Mouse (Mus musculus): Measurements from ENCODE around the gene Mrpl4. TPM values are rescaled to one million over a fixed set of nuclear protein-coding genes. Genes with fewer than 3 reads are reported as not detected.
"Not testable (repeated sequence)": the region's sequence is repeated elsewhere in the genome, so short reads cannot be mapped to it uniquely, and the experiment has no call there.

Gene Mrpl4
- polyA plus RNA-seq, 1 experiment from 2014 or later = 143 TPM

- DNase-seq (ENCODE audit: low spot score) = no peak
- Histone ChIP-seq H3K36me3 (no peaks in the 10 kb centered on the region), H3K9me3 (replicated peaks) (no peaks in the 10 kb centered on the region), H3K4me3 (no peak overlapping the region), H3K27ac (replicated peaks) (no peak overlapping the region), H3K27me3 (ENCODE audit: low read depth, poor library complexity, severe bottlenecking) (peaks cover 14% of the 10 kb centered on the region), H3K4me1 (peaks cover 7% of the 10 kb centered on the region)
- 83% methylated on average over 4 of the region's 4 CpGs for WGBS
These were observed 11.0 kb upstream of the Mrpl4 start for GRCm38 (mm10) chr9:20991587-20991986.

GRCm38 (mm10) chr9:20993165-20993898, 9.2 kb upstream of the Mrpl4 start:
- Histone ChIP-seq H3K9me3 (replicated peaks) (no peaks in the 10 kb centered on the region), H3K4me1 (peaks cover 7% of the 10 kb centered on the region), H3K36me3 (no peaks in the 10 kb centered on the region), H3K27ac (replicated peaks) (no peak overlapping the region), H3K27me3 (ENCODE audit: low read depth, poor library complexity, severe bottlenecking) (peaks cover 7% of the 10 kb centered on the region; the same call in 1 of the 2 replicates), H3K4me3 (no peak overlapping the region)
- 61% methylated on average over 5 of the region's 5 CpGs for whole genome bisulfite sequencing
- no peak for DNase-seq (ENCODE audit: low spot score)

- Histone ChIP-seq H3K27ac (replicated peaks) (no peak overlapping the region), H3K27me3 (ENCODE audit: low read depth, poor library complexity, severe bottlenecking) (no peaks in the 10 kb centered on the region), H3K4me1 (peaks cover 7% of the 10 kb centered on the region), H3K36me3 (no peaks in the 10 kb centered on the region), H3K9me3 (replicated peaks) (no peaks in the 10 kb centered on the region), H3K4me3 (no peak overlapping the region)
- 72% methylated on average over 3 of the region's 3 CpGs for WGBS
- DNase-seq (ENCODE audit: low spot score) = no peak
These were observed 7.5 kb upstream of the Mrpl4 start for GRCm38 (mm10) chr9:20995069-20995468.

GRCm38 (mm10) chr9:20997065-20997464, 5.5 kb upstream of the Mrpl4 start:
- H3K9me3 ChIP-seq (replicated peaks) = no peaks in the 10 kb centered on the region
- H3K27me3 ChIP-seq (ENCODE audit: low read depth, poor library complexity, severe bottlenecking) = no peaks in the 10 kb centered on the region
- no peak overlapping the region for H3K27ac ChIP-seq (replicated peaks)
- WGBS = 93% methylated on average over 8 of the region's 8 CpGs
- no peak for DNase-seq (ENCODE audit: low spot score)
- no peaks in the 10 kb centered on the region for H3K4me1 ChIP-seq
- H3K4me3 ChIP-seq = no peak overlapping the region
- no peaks in the 10 kb centered on the region for H3K36me3 ChIP-seq

GRCm38 (mm10) chr9:20998337-20998736, 4.2 kb upstream of the Mrpl4 start:
- H3K27me3 ChIP-seq (ENCODE audit: low read depth, poor library complexity, severe bottlenecking); H3K4me3 ChIP-seq; H3K27ac ChIP-seq (replicated peaks); DNase-seq (ENCODE audit: low spot score); H3K4me1 ChIP-seq; H3K36me3 ChIP-seq; H3K9me3 ChIP-seq (replicated peaks): not testable (repeated sequence)
- 82% methylated on average over 1 of the region's 1 CpGs for WGBS

GRCm38 (mm10) chr9:21000811-21001210, 1.7 kb upstream of the Mrpl4 start:
- H3K4me3 ChIP-seq = no peak overlapping the region
- H3K4me1 ChIP-seq = peaks cover 13% of the 10 kb centered on the region
- peaks cover 15% of the 10 kb centered on the region for H3K36me3 ChIP-seq
- H3K27ac ChIP-seq (replicated peaks) = no peak overlapping the region
- no peak for DNase-seq (ENCODE audit: low spot score)
- H3K27me3 ChIP-seq (ENCODE audit: low read depth, poor library complexity, severe bottlenecking) = no peaks in the 10 kb centered on the region
- no peaks in the 10 kb centered on the region for H3K9me3 ChIP-seq (replicated peaks)

- peaks cover 13% of the 10 kb centered on the region for H3K4me1 ChIP-seq
- H3K36me3 ChIP-seq = peaks cover 24% of the 10 kb centered on the region
- WGBS = 76% methylated on average over 6 of the region's 6 CpGs
- no peak for DNase-seq (ENCODE audit: low spot score)
- no peak overlapping the region for H3K4me3 ChIP-seq
- H3K27me3 ChIP-seq (ENCODE audit: low read depth, poor library complexity, severe bottlenecking) = no peaks in the 10 kb centered on the region
- H3K9me3 ChIP-seq (replicated peaks) = no peaks in the 10 kb centered on the region
- no peak overlapping the region for H3K27ac ChIP-seq (replicated peaks)
These were observed 812 bp upstream of the Mrpl4 start for GRCm38 (mm10) chr9:21001651-21002200.

- WGBS = 12% methylated on average over 7 of the region's 7 CpGs
- Histone ChIP-seq H3K36me3 (peaks cover 29% of the 10 kb centered on the region), H3K4me1 (peaks cover 13% of the 10 kb centered on the region), H3K27ac (replicated peaks) (peak overlapping the region; percentile 88), H3K9me3 (replicated peaks) (no peaks in the 10 kb centered on the region), H3K4me3 (peak overlapping the region; percentile 85), H3K27me3 (ENCODE audit: low read depth, poor library complexity, severe bottlenecking) (no peaks in the 10 kb centered on the region)
- no peak for DNase-seq (ENCODE audit: low spot score)
These were observed 290 bp upstream of the Mrpl4 start for GRCm38 (mm10) chr9:21002270-21002626.

GRCm38 (mm10) chr9:21007313-21007952, 4.9 kb downstream of the Mrpl4 start:
- H3K9me3 ChIP-seq (replicated peaks) = no peaks in the 10 kb centered on the region
- H3K4me3 ChIP-seq = no peak overlapping the region
- H3K27ac ChIP-seq (replicated peaks) = no peak overlapping the region
- DNase-seq (ENCODE audit: low spot score) = no peak
- peaks cover 53% of the 10 kb centered on the region for H3K36me3 ChIP-seq
- peaks cover 6% of the 10 kb centered on the region; the same call in 1 of the 2 replicates for H3K27me3 ChIP-seq (ENCODE audit: low read depth, poor library complexity, severe bottlenecking)
- WGBS = 92% methylated on average over 10 of the region's 10 CpGs
- H3K4me1 ChIP-seq = peaks cover 10% of the 10 kb centered on the region

- H3K36me3 ChIP-seq = peaks cover 53% of the 10 kb centered on the region
- peaks cover 8% of the 10 kb centered on the region for H3K4me1 ChIP-seq
- no peak overlapping the region for H3K4me3 ChIP-seq
- DNase-seq (ENCODE audit: low spot score) = no peak
- H3K27me3 ChIP-seq (ENCODE audit: low read depth, poor library complexity, severe bottlenecking) = peaks cover 11% of the 10 kb centered on the region; the same call in 1 of the 2 replicates
- no peaks in the 10 kb centered on the region for H3K9me3 ChIP-seq (replicated peaks)
- 86% methylated on average over 7 of the region's 7 CpGs for WGBS
- no peak overlapping the region for H3K27ac ChIP-seq (replicated peaks)
These were observed 5.5 kb downstream of the Mrpl4 start for GRCm38 (mm10) chr9:21008007-21008406.

- WGBS = 67% methylated on average over 2 of the region's 2 CpGs
- Histone ChIP-seq H3K27ac (replicated peaks) (no peak overlapping the region), H3K27me3 (ENCODE audit: low read depth, poor library complexity, severe bottlenecking) (peaks cover 35% of the 10 kb centered on the region), H3K4me3 (no peak overlapping the region), H3K36me3 (peaks cover 43% of the 10 kb centered on the region), H3K9me3 (replicated peaks) (no peaks in the 10 kb centered on the region), H3K4me1 (peaks cover 7% of the 10 kb centered on the region)
- no peak for DNase-seq (ENCODE audit: low spot score)
These were observed 7.8 kb downstream of the Mrpl4 start for GRCm38 (mm10) chr9:21010362-21010761.

GRCm38 (mm10) chr9:21010939-21011541, 8.5 kb downstream of the Mrpl4 start:
- DNase-seq (ENCODE audit: low spot score); H3K4me3 ChIP-seq; H3K9me3 ChIP-seq (replicated peaks); H3K27ac ChIP-seq (replicated peaks): not testable (repeated sequence)
- peaks cover 36% of the 10 kb centered on the region for H3K36me3 ChIP-seq
- H3K4me1 ChIP-seq = peaks cover 14% of the 10 kb centered on the region
- 73% methylated on average over 9 of the region's 9 CpGs for WGBS
- H3K27me3 ChIP-seq (ENCODE audit: low read depth, poor library complexity, severe bottlenecking) = peaks cover 42% of the 10 kb centered on the region

GRCm38 (mm10) chr9:21011846-21012312, 9.3 kb downstream of the Mrpl4 start:
- Histone ChIP-seq H3K4me3 (no peak overlapping the region), H3K9me3 (replicated peaks) (no peaks in the 10 kb centered on the region), H3K27me3 (ENCODE audit: low read depth, poor library complexity, severe bottlenecking) (peaks cover 50% of the 10 kb centered on the region), H3K27ac (replicated peaks) (no peak overlapping the region), H3K36me3 (peaks cover 28% of the 10 kb centered on the region), H3K4me1 (peaks cover 14% of the 10 kb centered on the region)
- WGBS = 69% methylated on average over 5 of the region's 5 CpGs
- DNase-seq (ENCODE audit: low spot score) = no peak

Data from midbrain, embryonic 10.5 days (tissue).